Mouse (Mus musculus) forebrain, embryonic 13.5 days (tissue): ENCODE measurements around the gene Rnf151. TPM values are rescaled to one million over a fixed set of nuclear protein-coding genes. Genes with fewer than 3 reads are reported as not detected.
A peak's percentile ranks its signal among the peaks of the same experiment; 100 is the strongest.
"Not testable (repeated sequence)": the region's sequence is repeated elsewhere in the genome, so short reads cannot be mapped to it uniquely, and the experiment has no call there.

Source experiments
- ATAC-seq: fragments of 200-750 bp; cut with Nextera tagmentation; 2 replicates; pipeline ENCODE4 v1.8.0; 2017
- H3K27ac ChIP-seq: fragments of 300-500 bp; sonication (generic); 2 replicates; pipeline ENCODE4 v1.5.1; 2015; ENCODE audit warnings: inconsistent platforms, mild to moderate bottlenecking, moderate library complexity
- H3K27me3 ChIP-seq: fragments of 300-500 bp; sonication (generic); 2 replicates; pipeline ENCODE4 v1.6.1; 2015; ENCODE audit warnings: mild to moderate bottlenecking, inconsistent platforms
- H3K36me3 ChIP-seq: fragments of 300-500 bp; sonication (generic); 2 replicates; pipeline ENCODE4 v1.6.1; 2015; ENCODE audit warnings: mild to moderate bottlenecking, inconsistent platforms; ENCODE audit not compliant: poor library complexity, severe bottlenecking
- H3K4me1 ChIP-seq: fragments of 300-500 bp; sonication (generic); 2 replicates; pipeline ENCODE4 v1.6.1; 2015; ENCODE audit warnings: inconsistent platforms
- H3K4me2 ChIP-seq: fragments of 300-500 bp; sonication (generic); 2 replicates; pipeline ENCODE4 v1.6.1; 2015; ENCODE audit warnings: inconsistent platforms, mild to moderate bottlenecking, moderate library complexity
- H3K4me3 ChIP-seq: fragments of 300-500 bp; sonication (generic); 2 replicates; pipeline ENCODE4 v1.5.1; 2015; ENCODE audit warnings: mild to moderate bottlenecking, inconsistent platforms
- H3K9ac ChIP-seq: fragments of 300-500 bp; sonication (generic); 2 replicates; pipeline ENCODE4 v1.6.1; 2015; ENCODE audit warnings: mild to moderate bottlenecking, inconsistent platforms
- H3K9me3 ChIP-seq: fragments of 300-500 bp; sonication (generic); replicated peaks from 2 replicates; pipeline ENCODE4 v1.6.1; 2016; ENCODE audit warnings: inconsistent platforms
- WGBS: fragments of 180-500 bp; shearing (Covaris S2); methylation state at CpG from one replicate; pipeline ENCODE4 v1.1.7; 2015; 5-methylcytosine and 5-hydroxymethylcytosine counted together
- polyA plus RNA-seq: library from polyadenylated mRNA; unstranded; fragments of >200 nt; fragmentation: Nextera tagmentation; extraction: Ambion mirVana; gene quantifications from 2 replicates; pipeline ENCODE4 v1.2.1, GENCODE M21; 2015

Rnf151 gene
- polyA plus RNA-seq, 1 experiment from 2014 or later: not detected

DNA sequence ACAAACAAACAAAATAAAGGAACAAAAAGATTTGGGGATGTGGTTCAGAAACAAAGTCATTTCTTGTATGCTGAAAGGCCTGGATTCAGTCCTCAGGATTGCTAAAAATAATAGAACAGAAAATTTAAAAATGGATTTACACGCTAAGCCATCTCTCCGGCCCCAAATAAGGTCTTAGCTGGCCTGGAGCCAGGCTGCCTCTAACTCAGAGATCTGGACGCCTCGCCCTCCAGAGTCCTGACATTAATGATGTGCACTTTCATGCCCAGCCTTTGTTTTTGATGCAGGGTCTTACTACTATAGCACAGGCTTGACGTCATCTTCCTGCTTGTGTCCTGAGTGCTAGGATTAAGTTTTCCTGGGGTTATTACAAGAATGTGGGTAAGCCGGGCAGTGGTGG lies 11.2 kb upstream of the Rnf151 start:
- 79% methylated on average over 6 of the region's 6 CpGs for WGBS
- Histone ChIP-seq H3K4me2 (no peak overlapping the region), H3K4me3 (no peak overlapping the region), H3K9me3 (no peaks in the 10 kb centered on the region), H3K4me1 (peaks cover 3% of the 10 kb centered on the region; the same call in 1 of the 2 replicates), H3K36me3 (no peaks in the 10 kb centered on the region), H3K27ac (no peak overlapping the region), H3K9ac (no peak overlapping the region), H3K27me3 (peaks cover 17% of the 10 kb centered on the region)
- no peak for ATAC-seq

DNA sequence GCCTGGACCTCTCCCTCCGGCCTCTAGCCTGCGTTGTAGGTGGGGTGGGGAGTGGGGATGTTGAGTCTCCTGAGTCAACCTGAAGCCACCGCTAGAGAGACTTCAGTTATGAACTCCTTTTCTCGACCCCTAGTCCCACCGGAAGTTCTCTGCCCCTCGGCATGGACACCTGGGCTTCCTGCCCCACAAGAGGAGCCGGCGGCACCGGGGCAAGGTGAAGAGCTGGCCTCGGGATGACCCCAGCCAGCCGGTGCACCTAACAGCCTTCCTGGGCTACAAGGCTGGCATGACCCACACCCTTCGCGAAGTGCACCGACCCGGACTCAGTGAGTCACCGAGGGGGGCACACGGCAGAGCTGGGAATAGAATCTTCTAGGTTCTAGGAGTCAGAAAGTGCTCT lies 10.3 kb upstream of the Rnf151 start:
- no peak overlapping the region for H3K27ac ChIP-seq
- no peaks in the 10 kb centered on the region for H3K9me3 ChIP-seq
- ATAC-seq: no peak
- H3K9ac ChIP-seq: 0 out of 2 replicates have a peak overlapping the region, but pooled peaks have one; percentile 0
- peaks cover 11% of the 10 kb centered on the region for H3K27me3 ChIP-seq
- WGBS: 76% methylated on average over 17 of the region's 17 CpGs
- no peaks in the 10 kb centered on the region for H3K36me3 ChIP-seq
- peaks cover 9% of the 10 kb centered on the region for H3K4me1 ChIP-seq
- no peak overlapping the region for H3K4me3 ChIP-seq
- no peak overlapping the region for H3K4me2 ChIP-seq

GRCm38 (mm10) chr17:24727618-24728017 lies 9.8 kb upstream of the Rnf151 start, which contains the start of gene Rpl3l:
Gene Rpl3l, plus strand, starts transcription at chr17:24727820.
- H3K9ac ChIP-seq: peak within 1 kb of the TSS; percentile 13; the same call in 1 of the 2 replicates
- H3K4me3 ChIP-seq: no peak within 1 kb of the TSS
- no peak for ATAC-seq
- H3K27me3 ChIP-seq: peaks cover 10% of the 10 kb centered on the region
- H3K27ac ChIP-seq: no peak within 1 kb of the TSS
- peaks cover 15% of the 10 kb centered on the region for H3K4me1 ChIP-seq
- H3K36me3 ChIP-seq: peaks cover 1% of the 10 kb centered on the region; the same call in 1 of the 2 replicates
- 68% methylated on average over 2 of the region's 2 CpGs for WGBS
- H3K4me2 ChIP-seq: no peak within 1 kb of the TSS
- no peaks in the 10 kb centered on the region for H3K9me3 ChIP-seq

- no peak overlapping the region for H3K4me3 ChIP-seq
- H3K36me3 ChIP-seq: peaks cover 17% of the 10 kb centered on the region
- H3K4me1 ChIP-seq: peaks cover 31% of the 10 kb centered on the region
- H3K9ac ChIP-seq: no peak overlapping the region
- H3K9me3 ChIP-seq: no peaks in the 10 kb centered on the region
- peaks cover 10% of the 10 kb centered on the region for H3K27me3 ChIP-seq
- no peak for ATAC-seq
- H3K27ac ChIP-seq: no peak overlapping the region
- 80% methylated on average over 3 of the region's 3 CpGs for WGBS
- no peak overlapping the region for H3K4me2 ChIP-seq
Observed at GRCm38 (mm10) chr17:24725637-24726390, 8.0 kb upstream of the Rnf151 start.

GRCm38 (mm10) chr17:24724184-24724583 lies 6.3 kb upstream of the Rnf151 start, which contains the start of gene Ndufb10:
Gene Ndufb10, minus strand, starts transcription at chr17:24724478.
- H3K27ac ChIP-seq: peak within 1 kb of the TSS; percentile 65
- peak within 1 kb of the TSS; percentile 94 for H3K4me2 ChIP-seq
- peak within 1 kb of the TSS; percentile 82 for H3K4me3 ChIP-seq
- peak; percentile 74 for ATAC-seq
- WGBS: under 1% methylated on average over 30 of the region's 30 CpGs
- peaks cover 10% of the 10 kb centered on the region for H3K27me3 ChIP-seq
- no peaks in the 10 kb centered on the region for H3K9me3 ChIP-seq
- peaks cover 17% of the 10 kb centered on the region for H3K36me3 ChIP-seq
- peaks cover 31% of the 10 kb centered on the region for H3K4me1 ChIP-seq
- peak within 1 kb of the TSS; percentile 96 for H3K9ac ChIP-seq

DNA sequence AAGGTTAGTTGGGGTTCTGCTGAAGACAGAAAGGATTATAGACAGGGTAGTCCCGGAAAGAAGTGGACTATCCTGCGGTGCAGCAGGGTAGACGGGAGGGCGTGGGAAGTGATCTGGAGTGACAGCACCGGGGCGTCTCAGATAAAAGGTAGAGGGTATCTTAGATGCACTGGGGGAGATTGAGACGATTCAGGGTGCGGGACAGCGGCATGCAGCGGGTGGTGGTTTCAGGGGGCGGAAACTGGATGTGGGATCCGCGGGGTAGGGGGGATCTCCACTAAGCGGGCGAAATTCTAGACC lies 6.0 kb upstream of the Rnf151 start:
- Histone ChIP-seq H3K4me2 (peak overlapping the region; percentile 94), H3K4me3 (peak overlapping the region; percentile 82), H3K9ac (peak overlapping the region; percentile 96), H3K27ac (peak overlapping the region; percentile 65; the same call in 1 of the 2 replicates), H3K27me3 (peaks cover 10% of the 10 kb centered on the region), H3K36me3 (peaks cover 17% of the 10 kb centered on the region), H3K4me1 (peaks cover 35% of the 10 kb centered on the region), H3K9me3 (no peaks in the 10 kb centered on the region)
- under 1% methylated on average over 15 of the region's 15 CpGs for WGBS
- peak; percentile 1; the same call in 1 of the 2 replicates for ATAC-seq

- Histone ChIP-seq H3K4me2 (peak overlapping the region; percentile 94), H3K4me3 (peak overlapping the region; percentile 82), H3K4me1 (peaks cover 39% of the 10 kb centered on the region), H3K9me3 (no peaks in the 10 kb centered on the region), H3K36me3 (peaks cover 17% of the 10 kb centered on the region), H3K27me3 (peaks cover 10% of the 10 kb centered on the region), H3K27ac (0 out of 2 replicates have a peak overlapping the region, but pooled peaks have one; percentile 65), H3K9ac (peak overlapping the region; percentile 96)
- 3% methylated on average over 12 of the region's 12 CpGs for WGBS
- no peak for ATAC-seq
Observed at GRCm38 (mm10) chr17:24723122-24723880, 5.4 kb upstream of the Rnf151 start.

DNA sequence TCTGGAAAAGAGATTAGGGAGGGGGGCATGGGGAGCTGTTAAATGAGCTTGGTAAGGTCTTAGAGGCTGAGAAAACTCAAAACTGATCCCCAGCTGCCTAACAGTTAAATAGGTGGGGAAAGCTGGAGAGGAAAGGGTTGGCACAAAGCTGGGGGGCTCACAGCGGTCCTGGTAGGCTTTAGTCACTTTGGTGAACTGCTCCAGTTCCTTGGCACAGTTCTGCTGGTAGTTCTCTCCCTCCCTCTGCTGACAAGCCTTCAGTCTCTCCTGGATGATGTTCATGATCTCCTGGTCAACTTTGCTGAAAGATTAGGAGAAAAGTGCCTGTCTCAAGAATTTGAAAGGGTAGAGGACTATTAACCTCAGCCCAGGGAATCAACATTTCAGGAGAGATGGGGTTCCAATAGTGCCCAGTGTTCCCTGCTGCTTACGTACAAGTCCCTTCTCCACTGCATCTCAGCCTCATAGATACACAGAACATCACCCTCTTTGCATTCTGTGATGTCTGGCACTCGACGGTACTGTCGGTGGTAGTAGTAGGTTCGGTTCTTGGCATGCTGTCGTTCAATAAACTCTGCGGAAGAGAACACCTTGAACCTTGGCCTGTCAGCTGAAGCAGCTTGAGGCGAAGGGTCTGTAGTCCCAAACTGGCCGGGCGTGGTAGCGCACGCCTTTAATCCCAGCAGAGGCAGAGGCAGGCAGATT lies 4.5 kb upstream of the Rnf151 start:
- 41% methylated on average over 13 of the region's 13 CpGs for WGBS
- peak overlapping the region; percentile 50 for H3K9ac ChIP-seq
- H3K4me2 ChIP-seq: peak overlapping the region; percentile 87

DNA sequence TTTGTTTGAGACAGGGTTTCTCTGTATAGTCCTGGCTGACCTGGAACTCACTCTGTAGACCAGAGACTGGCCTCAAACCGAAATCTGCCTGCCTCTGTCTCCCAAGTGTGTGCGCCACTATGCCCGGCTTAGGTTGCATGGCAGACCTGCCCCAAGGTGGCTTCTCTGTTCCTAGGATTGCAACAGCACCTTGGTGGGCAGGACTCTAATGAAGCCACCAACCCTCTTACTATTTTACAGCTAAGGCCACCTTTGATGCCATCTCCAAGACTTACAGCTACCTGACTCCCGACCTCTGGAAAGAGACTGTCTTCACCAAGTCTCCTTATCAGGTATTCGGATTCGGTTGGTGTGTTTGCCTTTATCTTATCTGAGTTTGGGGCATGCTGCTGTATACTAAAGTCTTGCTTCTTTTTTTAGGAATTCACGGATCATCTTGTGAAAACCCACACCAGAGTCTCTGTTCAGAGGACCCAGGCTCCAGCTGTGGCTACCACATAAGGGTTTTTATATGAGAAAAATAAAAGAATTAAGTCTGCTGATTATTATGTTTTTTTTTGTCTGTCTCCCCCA lies 3.6 kb upstream of the Rnf151 start:
- H3K27me3 ChIP-seq, ATAC-seq, H3K27ac ChIP-seq, H3K9me3 ChIP-seq: not testable (repeated sequence)
- Histone ChIP-seq H3K4me3 (peak overlapping the region; percentile 83), H3K4me2 (peak overlapping the region; percentile 87), H3K4me1 (peaks cover 39% of the 10 kb centered on the region), H3K36me3 (peaks cover 30% of the 10 kb centered on the region), H3K9ac (peak overlapping the region; percentile 68)
- WGBS: 70% methylated on average over 7 of the region's 7 CpGs

More for the DNA sequence above, 4.5 kb upstream of the Rnf151 start:
- Histone ChIP-seq H3K4me3 (peak overlapping the region; percentile 82), H3K4me1 (peaks cover 39% of the 10 kb centered on the region), H3K27me3 (0 out of 2 replicates have a peak, but pooled peaks cover 2% of the 10 kb centered on the region), H3K27ac (no peak overlapping the region; the same call in 1 of the 2 replicates), H3K9me3 (no peaks in the 10 kb centered on the region), H3K36me3 (peaks cover 23% of the 10 kb centered on the region)
- no peak for ATAC-seq

- not testable (repeated sequence) for ATAC-seq, H3K27me3 ChIP-seq, H3K9me3 ChIP-seq, H3K27ac ChIP-seq
- Histone ChIP-seq H3K36me3 (peaks cover 35% of the 10 kb centered on the region), H3K9ac (peak overlapping the region; percentile 89), H3K4me1 (peaks cover 39% of the 10 kb centered on the region), H3K4me3 (peak overlapping the region; percentile 83), H3K4me2 (peak overlapping the region; percentile 87)
- under 1% methylated on average over 11 of the region's 11 CpGs for WGBS
Observed at GRCm38 (mm10) chr17:24720616-24721015, 2.8 kb upstream of the Rnf151 start.

DNA sequence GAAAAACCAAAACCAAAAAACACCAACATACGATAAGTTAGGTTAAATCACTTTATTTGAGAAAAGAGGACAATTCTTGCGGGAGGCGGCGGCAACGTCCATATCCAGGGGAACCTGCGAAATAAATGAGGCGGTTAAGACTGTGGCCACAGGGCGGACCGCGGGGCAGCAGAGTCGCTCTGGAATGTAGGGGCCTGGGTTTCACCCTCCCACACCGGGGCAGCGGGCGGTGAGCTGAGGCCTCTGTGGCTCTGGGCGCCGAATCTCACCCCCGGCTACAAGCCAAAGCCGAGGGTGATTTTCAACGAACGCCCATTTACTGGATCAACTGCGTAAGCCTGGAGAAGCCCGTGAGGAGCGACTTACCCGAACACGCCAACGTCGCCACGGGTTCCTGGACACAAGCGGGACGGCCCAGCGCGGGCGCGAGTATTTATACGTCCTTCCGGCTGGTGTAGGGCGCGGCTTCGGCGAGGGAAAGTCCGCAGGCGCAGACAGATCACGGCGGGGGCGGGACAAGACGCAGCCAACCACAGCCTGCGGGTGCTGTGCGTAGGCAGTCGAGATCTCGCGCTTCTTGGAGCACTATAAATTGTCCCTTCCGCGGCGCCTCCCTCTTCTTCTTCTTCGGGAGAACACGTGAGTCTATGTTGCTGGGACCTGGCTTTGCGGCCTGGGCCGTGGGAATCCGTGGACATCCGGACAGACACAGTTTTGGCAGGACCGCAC lies 1.8 kb upstream of the Rnf151 start:
- Histone ChIP-seq H3K4me1 (peaks cover 39% of the 10 kb centered on the region), H3K27me3 (no peaks in the 10 kb centered on the region), H3K4me2 (peak overlapping the region; percentile 87), H3K27ac (peak overlapping the region; percentile 85), H3K9me3 (no peaks in the 10 kb centered on the region), H3K36me3 (peaks cover 35% of the 10 kb centered on the region), H3K9ac (peak overlapping the region; percentile 89), H3K4me3 (peak overlapping the region; percentile 83)
- peak; percentile 99 for ATAC-seq
- WGBS: under 1% methylated on average over 61 of the region's 61 CpGs
